Mouse (Mus musculus) kidney, adult 18-20 months (tissue): ENCODE measurements around the gene Gm8237.
"Not testable (repeated sequence)": the region's sequence is repeated elsewhere in the genome, so short reads cannot be mapped to it uniquely, and the experiment has no call there.

ENCODE experiments used
- DNase-seq: peaks from one replicate; pipeline ENCODE4 v3.0.0; 2021

Gene Gm8237

DNA sequence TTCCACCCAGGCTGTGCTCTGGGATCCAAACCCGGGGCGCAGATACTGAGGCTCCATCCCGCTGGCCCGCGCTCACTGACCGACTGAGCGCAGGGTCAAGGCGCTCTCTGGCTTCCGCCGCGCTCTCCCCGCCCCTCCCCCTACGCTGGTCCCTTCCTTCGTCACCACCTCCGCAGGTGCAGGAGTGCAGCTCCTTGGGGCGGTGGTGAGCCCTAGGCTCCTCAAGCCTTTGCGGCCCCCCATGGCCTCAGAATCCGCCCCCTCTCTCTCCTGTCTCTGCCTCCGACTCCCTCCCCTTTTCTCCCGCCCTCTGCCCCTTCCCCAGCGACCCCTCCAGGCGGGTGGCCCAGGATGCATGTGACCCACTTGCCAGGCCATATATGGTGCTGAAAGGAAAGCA lies at the start of gene Gm8237:
TSS of gene Gm8237 (minus strand) at position 142 of the 400 bp plus-strand sequence.
- DNase-seq: not testable (repeated sequence)

- DNase-seq: not testable (repeated sequence)
Observed at GRCm38 (mm10) chr14:5923276-5923675, 43.1 kb upstream of the Gm8237 start.

DNA sequence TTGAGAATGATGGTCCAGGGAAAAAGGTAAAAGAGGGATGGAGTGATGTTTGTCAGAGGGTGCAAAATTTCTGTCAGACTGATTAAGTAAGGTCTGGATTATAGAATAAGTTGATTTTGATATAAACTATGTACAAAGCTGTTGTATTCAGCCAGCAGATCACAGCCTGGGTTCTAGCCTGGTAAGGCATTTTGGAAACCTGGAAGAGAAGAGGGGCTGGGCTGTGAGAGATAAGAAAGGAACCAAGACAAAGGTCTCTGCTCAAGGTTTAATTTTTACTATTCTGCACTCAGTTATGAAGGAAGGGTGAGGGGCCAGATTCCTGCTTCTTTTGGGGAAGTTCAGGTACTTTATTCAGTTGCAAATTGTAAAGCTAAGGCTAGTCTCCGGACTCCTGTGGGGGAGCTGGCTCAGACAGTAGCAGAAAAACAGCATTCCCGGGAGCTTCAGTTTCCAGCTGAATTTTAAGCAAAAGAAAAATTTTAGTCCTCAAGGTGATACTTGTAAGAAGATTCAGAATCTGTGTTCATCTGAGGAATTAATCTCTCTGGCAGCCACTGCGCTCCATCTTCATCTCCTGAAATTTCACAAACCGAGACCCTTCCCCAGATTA lies 38.3 kb upstream of the Gm8237 start:
- DNase-seq: not testable (repeated sequence)

- DNase-seq: not testable (repeated sequence)
Observed at GRCm38 (mm10) chr14:5913701-5914100, 33.5 kb upstream of the Gm8237 start.

GRCm38 (mm10) chr14:5879791-5880190 lies 391 bp downstream of the Gm8237 start:
- not testable (repeated sequence) for DNase-seq

DNA sequence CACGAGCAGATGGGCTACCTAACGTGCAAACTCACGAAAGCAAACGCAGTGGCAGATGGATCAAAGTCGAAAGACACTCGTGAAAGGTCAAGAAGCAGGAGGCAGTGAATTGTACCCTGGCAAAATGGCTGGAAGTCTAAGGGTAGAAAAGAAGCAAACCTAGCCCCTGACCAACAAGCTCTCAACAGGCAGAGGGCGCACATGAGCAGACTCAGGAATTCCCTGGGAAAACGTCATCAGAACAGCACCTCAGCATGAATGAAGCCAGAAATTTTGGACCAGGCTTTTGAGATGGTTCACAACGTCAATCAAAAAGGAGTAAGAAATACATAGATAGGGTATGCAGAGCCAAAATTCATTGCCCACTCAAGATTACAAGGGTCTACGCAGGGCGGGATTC lies 1.0 kb downstream of the Gm8237 start:
- DNase-seq: peak; percentile 29

- not testable (repeated sequence) for DNase-seq
Observed at GRCm38 (mm10) chr14:5855911-5856310, 24.3 kb downstream of the Gm8237 start.

GRCm38 (mm10) chr14:5830229-5830628 lies 50.0 kb downstream of the Gm8237 start, which contains the start of gene Gm3424:
Gene Gm3424 (minus strand): TSS chr14:5830329.
- not testable (repeated sequence) for DNase-seq

GRCm38 (mm10) chr14:5812699-5813356 lies 67.4 kb downstream of the Gm8237 start:
- DNase-seq: not testable (repeated sequence)
